Mouse (Mus musculus) ES-E14 (cell line): ENCODE measurements around the gene Pdcd2. TPM values are rescaled to one million over a fixed set of nuclear protein-coding genes. Genes with fewer than 3 reads are reported as not detected.
A peak's percentile ranks its signal among the peaks of the same experiment; 100 is the strongest.
"Not testable (repeated sequence)": the region's sequence is repeated elsewhere in the genome, so short reads cannot be mapped to it uniquely, and the experiment has no call there.

ENCODE experiments used
- DNase-seq: peaks from one replicate; pipeline ENCODE4 v3.0.0-alpha.2; 2013; ENCODE audit warnings: low read depth, low spot score
- H3K27ac ChIP-seq: 2 replicates; pipeline ENCODE4 v1.5.1; 2012; ENCODE audit warnings: low read depth, mild to moderate bottlenecking, low read length, moderate library complexity, mixed read lengths; ENCODE audit not compliant: poor library complexity, insufficient read depth, severe bottlenecking
- H3K36me3 ChIP-seq: 2 replicates; pipeline ENCODE4 v1.6.1; 2012; ENCODE audit warnings: mild to moderate bottlenecking, low read length, moderate library complexity, mixed read lengths; ENCODE audit not compliant: control insufficient read depth, poor library complexity, insufficient read depth, severe bottlenecking
- H3K4me1 ChIP-seq, 2 experiments: fragments of 150-350 bp in 1 of 2; sonication (generic) in 1 of 2; 2 replicates each; pipeline ENCODE4 v1.6.1; 2012; ENCODE audit warnings: low read length in 2 of 2, mild to moderate bottlenecking in 1 of 2, mixed read lengths in 1 of 2; ENCODE audit not compliant: control insufficient read depth in 2 of 2, insufficient read depth in 2 of 2, poor library complexity in 1 of 2
- H3K4me3 ChIP-seq, 2 experiments: fragments of 150-350 bp in 1 of 2; sonication (generic) in 1 of 2; 2 replicates each; pipeline ENCODE4 v1.5.1; 2012; ENCODE audit warnings: low read length in 2 of 2, low read depth in 1 of 2, mild to moderate bottlenecking in 1 of 2, mixed read lengths in 1 of 2; ENCODE audit not compliant: insufficient read depth in 1 of 2, poor library complexity in 1 of 2, severe bottlenecking in 1 of 2
- H3K9ac ChIP-seq: 2 replicates; pipeline ENCODE4 v1.6.1; 2012; ENCODE audit warnings: low read depth, mild to moderate bottlenecking, low read length, mixed read lengths; ENCODE audit not compliant: poor library complexity, insufficient read depth, severe bottlenecking
- H3K9me3 ChIP-seq: fragments of 150-350 bp; sonication (generic); 2 replicates; pipeline ENCODE4 v1.6.1; 2012; ENCODE audit warnings: low read depth, mild to moderate bottlenecking, low read length; ENCODE audit not compliant: control insufficient read depth, insufficient read depth
- CHD2 ChIP-seq: IDR thresholded peaks from 2 replicates; pipeline ENCODE4 v1.6.1; 2014; ENCODE audit warnings: mild to moderate bottlenecking, low read depth, low read length, inconsistent platforms
- HCFC1 ChIP-seq: IDR thresholded peaks from 2 replicates; pipeline ENCODE4 v1.6.1; 2012; ENCODE audit warnings: low read length, inconsistent platforms, borderline replicate concordance; ENCODE audit not compliant: insufficient read depth
- MAFK ChIP-seq: IDR thresholded peaks from 2 replicates; pipeline ENCODE4 v1.6.1; 2014; ENCODE audit warnings: mild to moderate bottlenecking, low read depth, low read length, inconsistent platforms; ENCODE audit not compliant: insufficient read depth
- ZC3H11A ChIP-seq: IDR thresholded peaks from 2 replicates; pipeline ENCODE4 v1.6.1; 2012; ENCODE audit warnings: low read depth, mild to moderate bottlenecking, inconsistent platforms, low read length, borderline replicate concordance
- ZNF384 ChIP-seq: IDR thresholded peaks from 2 replicates; pipeline ENCODE4 v1.6.1; 2012; ENCODE audit warnings: low read depth, low read length, inconsistent platforms
- in situ Hi-C, 2 experiments: fragments of 600-800 bp; cut with MboI; formaldehyde crosslinking; loops; one replicate each; pipeline ENCODE4 v1.15.1; 2025; ENCODE audit warnings: low sequenced_read_pairs in 2 of 2, inconsistent platforms in 1 of 2; ENCODE audit not compliant: unreplicated experiment in 2 of 2
- total RNA-seq: library from RNA; depleted of rRNA; stranded (reverse); fragments of 300-350 nt; gene quantifications from 2 replicates; pipeline ENCODE4 v1.2.3, GENCODE M21; 2012

The Pdcd2 gene
- total RNA-seq, 1 experiment: 82.7 TPM

- TF ChIP-seq ZC3H11A: no peak
- TF ChIP-seq MAFK: no peak
- TF ChIP-seq CHD2: peak; percentile 76
- TF ChIP-seq ZNF384: no peak
- no peak for TF ChIP-seq HCFC1
- in situ Hi-C loops: no loop called here
- Histone ChIP-seq H3K36me3 (no peaks in the 10 kb centered on the region), H3K4me3 (peak within 1 kb of the TSS; percentile 85 to 86), H3K27ac (peak within 1 kb of the TSS; percentile 88), H3K9me3 (no peaks in the 10 kb centered on the region), H3K4me1 (peaks cover 3 to 4% of the 10 kb centered on the region in 2 experiments; a peak in 2 of 4 replicates), H3K9ac (peak within 1 kb of the TSS; percentile 94)
- peak; percentile 98 for DNase-seq
These were observed 37.2 kb upstream of the Pdcd2 start, which contains the start of gene Prdm9 for GRCm38 (mm10) chr17:15564014-15564927. Gene Prdm9 (minus strand): TSS chr17:15564354.

- H3K9ac ChIP-seq: no peak overlapping the region
- TF ChIP-seq HCFC1: no peak
- no peak for TF ChIP-seq CHD2
- no peak for TF ChIP-seq MAFK
- no peak for TF ChIP-seq ZC3H11A
- TF ChIP-seq ZNF384: no peak
- no peak for DNase-seq
- H3K27ac ChIP-seq: no peak overlapping the region
- H3K36me3 ChIP-seq: no peaks in the 10 kb centered on the region
- in situ Hi-C loops: no loop called here
- no peaks in the 10 kb centered on the region for H3K9me3 ChIP-seq
- H3K4me1 ChIP-seq: no peaks in the 10 kb centered on the region
- no peak overlapping the region for H3K4me3 ChIP-seq
These were observed 32.8 kb upstream of the Pdcd2 start for GRCm38 (mm10) chr17:15559946-15560345.

GRCm38 (mm10) chr17:15549713-15550112 lies 22.6 kb upstream of the Pdcd2 start:
- no peaks in the 10 kb centered on the region for H3K36me3 ChIP-seq
- no peaks in the 10 kb centered on the region for H3K9me3 ChIP-seq
- in situ Hi-C loops: no loop called here
- H3K4me3 ChIP-seq: no peak overlapping the region
- no peak overlapping the region for H3K27ac ChIP-seq
- TF ChIP-seq CHD2: no peak
- no peak for TF ChIP-seq MAFK
- TF ChIP-seq ZNF384: no peak
- TF ChIP-seq ZC3H11A: no peak
- TF ChIP-seq HCFC1: no peak
- DNase-seq: no peak
- H3K9ac ChIP-seq: no peak overlapping the region
- no peaks in the 10 kb centered on the region for H3K4me1 ChIP-seq

- no peak for TF ChIP-seq ZC3H11A
- TF ChIP-seq ZNF384: no peak
- TF ChIP-seq MAFK: no peak
- no peak for TF ChIP-seq CHD2
- no peak for TF ChIP-seq HCFC1
- 0 out of 4 replicates have a peak, but pooled peaks cover 0 to 4% of the 10 kb centered on the region in 2 experiments for H3K4me1 ChIP-seq
- no peaks in the 10 kb centered on the region for H3K9me3 ChIP-seq
- no peak overlapping the region for H3K27ac ChIP-seq
- no peak overlapping the region for H3K9ac ChIP-seq
- H3K36me3 ChIP-seq: no peaks in the 10 kb centered on the region
- DNase-seq: no peak
- H3K4me3 ChIP-seq: no peak overlapping the region
- in situ Hi-C loops: no loop called here
These were observed 19.3 kb upstream of the Pdcd2 start for GRCm38 (mm10) chr17:15546440-15546839.

- H3K9me3 ChIP-seq, H3K9ac ChIP-seq, in situ Hi-C loops, H3K4me1 ChIP-seq, H3K27ac ChIP-seq, DNase-seq, H3K36me3 ChIP-seq: not testable (repeated sequence)
- H3K4me3 ChIP-seq: peak overlapping the region; percentile 23 to 61; a peak in 3 of 4 replicates
These were observed 16.8 kb upstream of the Pdcd2 start for GRCm38 (mm10) chr17:15543868-15544267.
